Mouse (Mus musculus) forebrain, embryonic 16.5 days (tissue): ENCODE results near the gene Itgb2l. TPM values are rescaled to one million over a fixed set of nuclear protein-coding genes. Genes with fewer than 3 reads are reported as not detected.
A peak's percentile ranks its signal among the peaks of the same experiment; 100 is the strongest.

Experiments
- ATAC-seq: fragments of 200-750 bp; cut with Nextera tagmentation; 2 replicates; pipeline ENCODE4 v1.8.0; 2017; ENCODE audit warnings: mild to moderate bottlenecking, moderate library complexity
- H3K27ac ChIP-seq: fragments of 300-500 bp; sonication (generic); 2 replicates; pipeline ENCODE4 v1.5.1; 2014; ENCODE audit warnings: low read length, control low read depth
- H3K27me3 ChIP-seq: fragments of 300-500 bp; sonication (generic); replicated peaks from 2 replicates; pipeline ENCODE4 v1.6.1; 2014; ENCODE audit warnings: low read length; ENCODE audit not compliant: control insufficient read depth, insufficient read depth
- H3K36me3 ChIP-seq: fragments of 300-500 bp; sonication (generic); 2 replicates; pipeline ENCODE4 v1.6.1; 2014; ENCODE audit not compliant: control insufficient read depth, insufficient read depth
- H3K4me1 ChIP-seq: fragments of 300-500 bp; sonication (generic); replicated peaks from 2 replicates; pipeline ENCODE4 v1.6.1; 2014; ENCODE audit warnings: low read length; ENCODE audit not compliant: control insufficient read depth, insufficient read depth
- H3K4me2 ChIP-seq: fragments of 300-500 bp; sonication (generic); 2 replicates; pipeline ENCODE4 v1.6.1; 2014; ENCODE audit warnings: mild to moderate bottlenecking, low read length, control low read depth
- H3K4me3 ChIP-seq: fragments of 300-500 bp; sonication (generic); replicated peaks from 2 replicates; pipeline ENCODE4 v1.5.1; 2014; ENCODE audit warnings: mild to moderate bottlenecking, low read length, control low read depth
- H3K9ac ChIP-seq: fragments of 300-500 bp; sonication (generic); replicated peaks from 2 replicates; pipeline ENCODE4 v1.6.1; 2014; ENCODE audit warnings: low read depth, low read length, control low read depth
- H3K9me3 ChIP-seq: fragments of 300-500 bp; sonication (generic); 2 replicates; pipeline ENCODE4 v1.6.1; 2016; ENCODE audit warnings: low read length; ENCODE audit not compliant: control insufficient read depth
- WGBS: fragments of 180-500 bp; shearing (Covaris S2); extraction: QIAGEN DNeasy Blood & Tissue Kit; methylation state at CpG from one replicate; pipeline ENCODE4 v1.1.7; 2014; 5-methylcytosine and 5-hydroxymethylcytosine counted together
- polyA plus RNA-seq: library from polyadenylated mRNA; unstranded; fragments of >200 nt; fragmentation: Nextera tagmentation; extraction: Ambion mirVana; gene quantifications from 2 replicates; pipeline ENCODE4 v1.2.1, GENCODE M21; 2015

Gene Itgb2l
- polyA plus RNA-seq, 1 experiment from 2014 or later, result not detected

GRCm38 (mm10) chr16:96439682-96440081 lies 3.7 kb downstream of the Itgb2l start:
- Histone ChIP-seq H3K4me2 (no peak overlapping the region), H3K36me3 (no peaks in the 10 kb centered on the region), H3K4me3 (no peak overlapping the region), H3K27me3 (no peaks in the 10 kb centered on the region), H3K9me3 (no peaks in the 10 kb centered on the region), H3K27ac (no peak overlapping the region), H3K4me1 (no peaks in the 10 kb centered on the region), H3K9ac (no peak overlapping the region)
- ATAC-seq, result no peak
- 88% methylated on average over 4 of the region's 4 CpGs for WGBS

GRCm38 (mm10) chr16:96438946-96439345 lies 4.5 kb downstream of the Itgb2l start:
- Histone ChIP-seq H3K4me2 (no peak overlapping the region), H3K4me3 (no peak overlapping the region), H3K9me3 (no peaks in the 10 kb centered on the region), H3K27ac (no peak overlapping the region), H3K9ac (no peak overlapping the region), H3K4me1 (no peaks in the 10 kb centered on the region), H3K36me3 (no peaks in the 10 kb centered on the region), H3K27me3 (no peaks in the 10 kb centered on the region)
- WGBS, result 75% methylated on average over 5 of the region's 5 CpGs
- ATAC-seq, result peak; percentile 87

GRCm38 (mm10) chr16:96434024-96434785 lies 9.2 kb downstream of the Itgb2l start:
- no peaks in the 10 kb centered on the region for H3K36me3 ChIP-seq
- H3K9me3 ChIP-seq, result no peaks in the 10 kb centered on the region
- H3K4me1 ChIP-seq, result no peaks in the 10 kb centered on the region
- no peak overlapping the region for H3K9ac ChIP-seq
- ATAC-seq, result no peak
- H3K27me3 ChIP-seq, result no peaks in the 10 kb centered on the region
- no peak overlapping the region for H3K27ac ChIP-seq
- H3K4me3 ChIP-seq, result no peak overlapping the region
- no peak overlapping the region for H3K4me2 ChIP-seq
- WGBS, result 83% methylated on average over 3 of the region's 3 CpGs

GRCm38 (mm10) chr16:96433266-96433665 lies 10.2 kb downstream of the Itgb2l start:
- no peak overlapping the region for H3K4me3 ChIP-seq
- no peaks in the 10 kb centered on the region for H3K27me3 ChIP-seq
- no peak overlapping the region for H3K4me2 ChIP-seq
- WGBS, result 90% methylated on average over 10 of the region's 10 CpGs
- no peak for ATAC-seq
- H3K9me3 ChIP-seq, result no peaks in the 10 kb centered on the region
- H3K4me1 ChIP-seq, result no peaks in the 10 kb centered on the region
- no peak overlapping the region for H3K9ac ChIP-seq
- H3K27ac ChIP-seq, result no peak overlapping the region
- H3K36me3 ChIP-seq, result no peaks in the 10 kb centered on the region

- ATAC-seq, result no peak
- WGBS, result 67% methylated on average over 3 of the region's 3 CpGs
- Histone ChIP-seq H3K4me1 (no peaks in the 10 kb centered on the region), H3K9ac (no peak overlapping the region), H3K27ac (no peak overlapping the region), H3K4me2 (no peak overlapping the region), H3K27me3 (no peaks in the 10 kb centered on the region), H3K36me3 (no peaks in the 10 kb centered on the region), H3K9me3 (no peaks in the 10 kb centered on the region), H3K4me3 (no peak overlapping the region)
Observed at GRCm38 (mm10) chr16:96429046-96429445, 14.4 kb downstream of the Itgb2l start.

GRCm38 (mm10) chr16:96426671-96427070 lies 16.7 kb downstream of the Itgb2l start:
- Histone ChIP-seq H3K9me3 (no peaks in the 10 kb centered on the region), H3K9ac (no peak overlapping the region), H3K27me3 (no peaks in the 10 kb centered on the region), H3K4me3 (no peak overlapping the region), H3K27ac (no peak overlapping the region), H3K36me3 (no peaks in the 10 kb centered on the region), H3K4me1 (no peaks in the 10 kb centered on the region), H3K4me2 (no peak overlapping the region)
- WGBS, result 83% methylated on average over 7 of the region's 7 CpGs
- ATAC-seq, result no peak

GRCm38 (mm10) chr16:96425044-96425443 lies 18.4 kb downstream of the Itgb2l start:
- 89% methylated on average over 2 of the region's 2 CpGs for WGBS

GRCm38 (mm10) chr16:96408064-96408465 lies 35.4 kb downstream of the Itgb2l start:
- H3K4me3 ChIP-seq, result no peak overlapping the region
- H3K36me3 ChIP-seq, result no peaks in the 10 kb centered on the region
- no peak overlapping the region for H3K4me2 ChIP-seq
- ATAC-seq, result peak; percentile 75
- H3K4me1 ChIP-seq, result 0 out of 2 replicates have a peak, but pooled peaks cover 4% of the 10 kb centered on the region
- no peak overlapping the region for H3K27ac ChIP-seq
- H3K9me3 ChIP-seq, result no peaks in the 10 kb centered on the region
- 6% methylated on average over 4 of the region's 4 CpGs for WGBS
- no peaks in the 10 kb centered on the region for H3K27me3 ChIP-seq
- no peak overlapping the region for H3K9ac ChIP-seq

More at GRCm38 (mm10) chr16:96425044-96425443, 18.4 kb downstream of the Itgb2l start:
- Histone ChIP-seq H3K9me3 (no peaks in the 10 kb centered on the region), H3K9ac (no peak overlapping the region), H3K4me3 (no peak overlapping the region), H3K4me1 (no peaks in the 10 kb centered on the region), H3K27ac (no peak overlapping the region), H3K4me2 (no peak overlapping the region), H3K36me3 (no peaks in the 10 kb centered on the region), H3K27me3 (no peaks in the 10 kb centered on the region)
- ATAC-seq, result no peak

GRCm38 (mm10) chr16:96406312-96406711 lies 37.1 kb downstream of the Itgb2l start:
- H3K9me3 ChIP-seq, result no peaks in the 10 kb centered on the region
- no peaks in the 10 kb centered on the region for H3K27me3 ChIP-seq
- no peak overlapping the region for H3K4me3 ChIP-seq
- H3K4me2 ChIP-seq, result no peak overlapping the region
- H3K36me3 ChIP-seq, result no peaks in the 10 kb centered on the region
- H3K9ac ChIP-seq, result no peak overlapping the region
- ATAC-seq, result no peak
- 0 out of 2 replicates have a peak, but pooled peaks cover 4% of the 10 kb centered on the region for H3K4me1 ChIP-seq
- WGBS, result 78% methylated on average over 4 of the region's 4 CpGs
- no peak overlapping the region for H3K27ac ChIP-seq
